Mouse (Mus musculus): Measurements from ENCODE around the gene Ankrd40. TPM values are rescaled to one million over a fixed set of nuclear protein-coding genes. Genes with fewer than 3 reads are reported as not detected.

Gene Ankrd40
- polyA plus RNA-seq, 1 experiment = 80.8 TPM

GRCm38 (mm10) chr11:94317515-94317914, 10.3 kb upstream of the Ankrd40 start:
- no peaks in the 10 kb centered on the region for H3K27me3 ChIP-seq (ENCODE audit: control insufficient read depth, insufficient read depth, low read length)
- H3K27ac ChIP-seq (ENCODE audit: control insufficient read depth, insufficient read depth, low read depth, low read length) = no peak overlapping the region
- peaks cover under 1% of the 10 kb centered on the region; the same call in 1 of the 2 replicates for H3K4me1 ChIP-seq (ENCODE audit: control insufficient read depth, insufficient read depth, low read length)
- H3K36me3 ChIP-seq (ENCODE audit: control insufficient read depth, insufficient read depth, low read length) = no peaks in the 10 kb centered on the region
- no peak overlapping the region for H3K4me3 ChIP-seq (ENCODE audit: control insufficient read depth, low read depth, low read length)
- no peak for TF ChIP-seq POLR2A (IDR thresholded peaks at IDR 0.05; ENCODE audit: control insufficient read depth, low read depth, low read length)
- TF ChIP-seq CTCF (IDR thresholded peaks at IDR 0.05; ENCODE audit: control insufficient read depth, insufficient read depth, insufficient replicate concordance, low read depth, low read length) = no peak

GRCm38 (mm10) chr11:94318056-94318455, 9.7 kb upstream of the Ankrd40 start:
- Histone ChIP-seq H3K27me3 (ENCODE audit: control insufficient read depth, insufficient read depth, low read length) (no peaks in the 10 kb centered on the region), H3K4me3 (ENCODE audit: control insufficient read depth, low read depth, low read length) (no peak overlapping the region), H3K36me3 (ENCODE audit: control insufficient read depth, insufficient read depth, low read length) (no peaks in the 10 kb centered on the region), H3K27ac (ENCODE audit: control insufficient read depth, insufficient read depth, low read depth, low read length) (no peak overlapping the region), H3K4me1 (ENCODE audit: control insufficient read depth, insufficient read depth, low read length) (peaks cover 3% of the 10 kb centered on the region; the same call in 1 of the 2 replicates)
- TF ChIP-seq CTCF (IDR thresholded peaks at IDR 0.05; ENCODE audit: control insufficient read depth, insufficient read depth, insufficient replicate concordance, low read depth, low read length) (no peak), POLR2A (IDR thresholded peaks at IDR 0.05; ENCODE audit: control insufficient read depth, low read depth, low read length) (no peak)

GRCm38 (mm10) chr11:94320969-94321930, 6.6 kb upstream of the Ankrd40 start:
- Histone ChIP-seq H3K27me3 (ENCODE audit: control insufficient read depth, insufficient read depth, low read length) (no peaks in the 10 kb centered on the region), H3K4me3 (ENCODE audit: control insufficient read depth, low read depth, low read length) (peak overlapping the region; percentile 96), H3K4me1 (ENCODE audit: control insufficient read depth, insufficient read depth, low read length) (peaks cover 3% of the 10 kb centered on the region), H3K27ac (ENCODE audit: control insufficient read depth, insufficient read depth, low read depth, low read length) (peak overlapping the region; percentile 90), H3K36me3 (ENCODE audit: control insufficient read depth, insufficient read depth, low read length) (no peaks in the 10 kb centered on the region)
- no peak for TF ChIP-seq CTCF (IDR thresholded peaks at IDR 0.05; ENCODE audit: control insufficient read depth, insufficient read depth, insufficient replicate concordance, low read depth, low read length)
- TF ChIP-seq POLR2A (IDR thresholded peaks at IDR 0.05; ENCODE audit: control insufficient read depth, low read depth, low read length) = no peak; the same call in 1 of the 2 replicates

GRCm38 (mm10) chr11:94321931-94322400, 5.8 kb upstream of the Ankrd40 start, which contains the start of gene Luc7l3:
TSS of gene Luc7l3 (minus strand) at chr11:94321988.
- Histone ChIP-seq H3K27ac (ENCODE audit: control insufficient read depth, insufficient read depth, low read depth, low read length) (peak within 1 kb of the TSS; percentile 99), H3K27me3 (ENCODE audit: control insufficient read depth, insufficient read depth, low read length) (no peaks in the 10 kb centered on the region), H3K36me3 (ENCODE audit: control insufficient read depth, insufficient read depth, low read length) (no peaks in the 10 kb centered on the region), H3K4me1 (ENCODE audit: control insufficient read depth, insufficient read depth, low read length) (peaks cover 4% of the 10 kb centered on the region), H3K4me3 (ENCODE audit: control insufficient read depth, low read depth, low read length) (peak within 1 kb of the TSS; percentile 96)
- TF ChIP-seq POLR2A (IDR thresholded peaks at IDR 0.05; ENCODE audit: control insufficient read depth, low read depth, low read length) = peak; percentile 85
- TF ChIP-seq CTCF (IDR thresholded peaks at IDR 0.05; ENCODE audit: control insufficient read depth, insufficient read depth, insufficient replicate concordance, low read depth, low read length) = no peak

- no peak for TF ChIP-seq CTCF (IDR thresholded peaks at IDR 0.05; ENCODE audit: control insufficient read depth, insufficient read depth, insufficient replicate concordance, low read depth, low read length)
- TF ChIP-seq POLR2A (IDR thresholded peaks at IDR 0.05; ENCODE audit: control insufficient read depth, low read depth, low read length) = no peak
These were observed 5.2 kb upstream of the Ankrd40 start for GRCm38 (mm10) chr11:94322636-94323035.

GRCm38 (mm10) chr11:94323271-94323925, 4.4 kb upstream of the Ankrd40 start:
- H3K4me3 ChIP-seq (ENCODE audit: control insufficient read depth, low read depth, low read length) = no peak overlapping the region
- peaks cover 5% of the 10 kb centered on the region for H3K4me1 ChIP-seq (ENCODE audit: control insufficient read depth, insufficient read depth, low read length)
- H3K27me3 ChIP-seq (ENCODE audit: control insufficient read depth, insufficient read depth, low read length) = no peaks in the 10 kb centered on the region
- TF ChIP-seq CTCF (IDR thresholded peaks at IDR 0.05; ENCODE audit: control insufficient read depth, insufficient read depth, insufficient replicate concordance, low read depth, low read length) (no peak), POLR2A (IDR thresholded peaks at IDR 0.05; ENCODE audit: control insufficient read depth, low read depth, low read length) (no peak)
- H3K36me3 ChIP-seq (ENCODE audit: control insufficient read depth, insufficient read depth, low read length) = no peaks in the 10 kb centered on the region
- peak overlapping the region; percentile 99 for H3K27ac ChIP-seq (ENCODE audit: control insufficient read depth, insufficient read depth, low read depth, low read length)

More at GRCm38 (mm10) chr11:94322636-94323035, 5.2 kb upstream of the Ankrd40 start:
- H3K27me3 ChIP-seq (ENCODE audit: control insufficient read depth, insufficient read depth, low read length) = no peaks in the 10 kb centered on the region
- H3K4me1 ChIP-seq (ENCODE audit: control insufficient read depth, insufficient read depth, low read length) = peaks cover 5% of the 10 kb centered on the region
- H3K27ac ChIP-seq (ENCODE audit: control insufficient read depth, insufficient read depth, low read depth, low read length) = peak overlapping the region; percentile 99
- no peaks in the 10 kb centered on the region for H3K36me3 ChIP-seq (ENCODE audit: control insufficient read depth, insufficient read depth, low read length)
- peak overlapping the region; percentile 96 for H3K4me3 ChIP-seq (ENCODE audit: control insufficient read depth, low read depth, low read length)

- Histone ChIP-seq H3K27me3 (ENCODE audit: control insufficient read depth, insufficient read depth, low read length) (no peaks in the 10 kb centered on the region), H3K4me1 (ENCODE audit: control insufficient read depth, insufficient read depth, low read length) (peaks cover 5% of the 10 kb centered on the region), H3K36me3 (ENCODE audit: control insufficient read depth, insufficient read depth, low read length) (no peaks in the 10 kb centered on the region), H3K27ac (ENCODE audit: control insufficient read depth, insufficient read depth, low read depth, low read length) (no peak overlapping the region), H3K4me3 (ENCODE audit: control insufficient read depth, low read depth, low read length) (no peak overlapping the region)
- TF ChIP-seq POLR2A (IDR thresholded peaks at IDR 0.05; ENCODE audit: control insufficient read depth, low read depth, low read length) (no peak), CTCF (IDR thresholded peaks at IDR 0.05; ENCODE audit: control insufficient read depth, insufficient read depth, insufficient replicate concordance, low read depth, low read length) (no peak)
These were observed 3.2 kb upstream of the Ankrd40 start for GRCm38 (mm10) chr11:94324618-94325017.

Measured in testis, adult 2 months (tissue).